Mouse (Mus musculus) cortical plate, adult 2 months (tissue): Measurements from ENCODE around the gene Teddm1a. TPM values are rescaled to one million over a fixed set of nuclear protein-coding genes. Genes with fewer than 3 reads are reported as not detected.

Experiments
- H3K27ac ChIP-seq: fragments of 200-500 bp; 2 replicates; pipeline ENCODE4 v1.5.1; 2012; ENCODE audit warnings: low read length, control low read depth, inconsistent platforms; ENCODE audit not compliant: insufficient read depth
- H3K4me1 ChIP-seq: fragments of 200-500 bp; 2 replicates; pipeline ENCODE4 v1.6.1; 2011; ENCODE audit warnings: low read length; ENCODE audit not compliant: control insufficient read depth, insufficient read depth
- H3K4me3 ChIP-seq: fragments of 200-500 bp; 2 replicates; pipeline ENCODE4 v1.5.1; 2011; ENCODE audit warnings: mild to moderate bottlenecking, low read length, control low read depth; ENCODE audit not compliant: insufficient read depth
- CTCF ChIP-seq: fragments of 200-500 bp; IDR thresholded peaks from 2 replicates; pipeline ENCODE4 v1.5.1; 2011; ENCODE audit warnings: mild to moderate bottlenecking, control low read depth, low read length; ENCODE audit not compliant: insufficient read depth; ENCODE audit errors: extremely low read depth
- POLR2A ChIP-seq: fragments of 200-500 bp; IDR thresholded peaks from 2 replicates; pipeline ENCODE4 v1.6.1; 2011; ENCODE audit warnings: mild to moderate bottlenecking, low read length, control low read depth; ENCODE audit not compliant: insufficient read depth; ENCODE audit errors: extremely low read depth
- polyA plus RNA-seq: library from polyadenylated mRNA; depleted of rRNA; stranded (reverse); fragments of >200 nt; gene quantifications from 2 replicates; pipeline ENCODE4 v1.2.3, GENCODE M21; 2012

The Teddm1a gene
- polyA plus RNA-seq, 1 experiment: not detected

GRCm38 (mm10) chr1:153903006-153903405 lies 11.5 kb downstream of the Teddm1a start:
- TF ChIP-seq CTCF (no peak), POLR2A (peak; percentile 18; the same call in 1 of the 2 replicates)
- Histone ChIP-seq H3K27ac (peak overlapping the region; percentile 70), H3K4me3 (peak overlapping the region; percentile 66), H3K4me1 (no peaks in the 10 kb centered on the region)

GRCm38 (mm10) chr1:153904236-153904635 lies 12.7 kb downstream of the Teddm1a start:
- no peaks in the 10 kb centered on the region; the same call in 1 of the 2 replicates for H3K4me1 ChIP-seq
- TF ChIP-seq CTCF (no peak), POLR2A (no peak)
- peak overlapping the region; percentile 70; the same call in 1 of the 2 replicates for H3K27ac ChIP-seq
- H3K4me3 ChIP-seq: peak overlapping the region; percentile 66

- H3K4me3 ChIP-seq: no peak overlapping the region
- H3K4me1 ChIP-seq: no peaks in the 10 kb centered on the region; the same call in 1 of the 2 replicates
- H3K27ac ChIP-seq: peak overlapping the region; percentile 32; the same call in 1 of the 2 replicates
- TF ChIP-seq CTCF (no peak), POLR2A (no peak)
Observed at GRCm38 (mm10) chr1:153905884-153906283, 14.3 kb downstream of the Teddm1a start.

- Histone ChIP-seq H3K4me3 (no peak overlapping the region), H3K4me1 (no peaks in the 10 kb centered on the region; the same call in 1 of the 2 replicates), H3K27ac (no peak overlapping the region)
- TF ChIP-seq POLR2A: no peak
- TF ChIP-seq CTCF: no peak
Observed at GRCm38 (mm10) chr1:153908208-153908607, 16.7 kb downstream of the Teddm1a start.

- H3K4me3 ChIP-seq: no peak overlapping the region
- H3K4me1 ChIP-seq: no peaks in the 10 kb centered on the region; the same call in 1 of the 2 replicates
- no peak overlapping the region for H3K27ac ChIP-seq
- TF ChIP-seq POLR2A (no peak), CTCF (no peak)
Observed at GRCm38 (mm10) chr1:153908741-153909140, 17.2 kb downstream of the Teddm1a start.

- Histone ChIP-seq H3K27ac (no peak overlapping the region), H3K4me3 (no peak overlapping the region), H3K4me1 (no peaks in the 10 kb centered on the region; the same call in 1 of the 2 replicates)
- TF ChIP-seq POLR2A (no peak), CTCF (no peak)
Observed at GRCm38 (mm10) chr1:153909213-153909962, 17.8 kb downstream of the Teddm1a start.

GRCm38 (mm10) chr1:153909963-153910291 lies 18.4 kb downstream of the Teddm1a start:
- Histone ChIP-seq H3K4me3 (no peak overlapping the region), H3K27ac (0 out of 2 replicates have a peak overlapping the region, but pooled peaks have one; percentile 17), H3K4me1 (no peaks in the 10 kb centered on the region; the same call in 1 of the 2 replicates)
- TF ChIP-seq CTCF (no peak), POLR2A (0 out of 2 replicates have a peak, but pooled peaks have one; percentile 19)

GRCm38 (mm10) chr1:153910423-153910822 lies 18.9 kb downstream of the Teddm1a start:
- no peaks in the 10 kb centered on the region; the same call in 1 of the 2 replicates for H3K4me1 ChIP-seq
- H3K27ac ChIP-seq: peak overlapping the region; percentile 10; the same call in 1 of the 2 replicates
- TF ChIP-seq CTCF: no peak
- TF ChIP-seq POLR2A: no peak; the same call in 1 of the 2 replicates
- H3K4me3 ChIP-seq: no peak overlapping the region

GRCm38 (mm10) chr1:153911276-153911795 lies 19.8 kb downstream of the Teddm1a start:
- H3K4me1 ChIP-seq: no peaks in the 10 kb centered on the region; the same call in 1 of the 2 replicates
- no peak overlapping the region for H3K4me3 ChIP-seq
- TF ChIP-seq CTCF (no peak), POLR2A (no peak)
- H3K27ac ChIP-seq: no peak overlapping the region

- Histone ChIP-seq H3K27ac (no peak overlapping the region), H3K4me3 (no peak overlapping the region), H3K4me1 (no peaks in the 10 kb centered on the region; the same call in none of the 2 replicates)
- TF ChIP-seq CTCF (no peak), POLR2A (no peak)
Observed at GRCm38 (mm10) chr1:153913869-153914268, 22.3 kb downstream of the Teddm1a start.
